Mouse (Mus musculus): ENCODE data around the gene Mcfd2. TPM values are rescaled to one million over a fixed set of nuclear protein-coding genes. Genes with fewer than 3 reads are reported as not detected.
A peak's percentile ranks its signal among the peaks of the same experiment; 100 is the strongest.

Mcfd2 gene
- polyA plus RNA-seq, 1 experiment from 2014 or later, result 65.6 TPM

DNA sequence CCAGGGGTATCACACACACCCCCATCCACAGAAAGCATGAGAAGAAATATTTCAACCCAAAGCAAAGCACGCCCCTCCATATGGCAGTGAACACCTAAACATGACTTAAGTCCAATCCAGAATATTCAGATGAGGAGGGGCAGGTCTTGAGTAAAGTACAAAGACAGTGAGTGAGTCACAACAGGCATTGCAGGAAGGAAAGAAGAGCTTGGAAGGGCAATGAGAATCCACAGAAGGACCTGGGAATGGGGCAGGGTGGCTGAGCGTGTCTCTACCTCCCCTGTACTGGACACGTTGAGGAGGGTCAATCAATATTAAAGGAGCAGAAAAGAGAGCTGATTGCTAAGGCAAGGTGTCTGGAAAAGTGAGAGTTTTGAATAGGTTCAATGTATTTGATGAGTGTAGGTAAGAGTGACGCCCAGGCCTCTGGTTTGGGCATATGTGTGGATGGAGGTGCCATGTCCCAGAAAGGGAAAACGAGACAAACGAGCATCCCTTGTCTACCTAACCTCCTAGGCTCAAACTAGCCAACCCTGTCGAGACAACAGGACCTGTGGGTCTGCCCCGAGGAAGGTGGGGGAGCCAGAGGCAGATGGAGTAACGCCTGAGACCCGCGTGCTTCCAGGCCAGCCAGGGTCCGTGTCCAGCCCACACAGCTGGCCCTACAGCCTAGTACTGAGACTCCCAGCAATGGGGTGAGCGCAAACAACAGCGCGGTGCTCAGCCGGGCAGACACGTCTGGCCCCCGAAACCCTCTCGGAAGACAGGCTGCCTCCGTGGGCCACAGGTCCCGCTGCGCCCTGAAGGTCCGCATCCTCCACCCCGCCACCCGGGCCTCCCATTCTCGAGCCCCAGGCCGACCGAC lies 576 bp downstream of the Mcfd2 start:
- DNase-seq (ENCODE audit: low spot score) (no peak), ATAC-seq (replicated peaks; ENCODE audit: low FRiP score) (peak; percentile 78)
- 9% methylated on average over 23 of the region's 28 CpGs for WGBS
- peak overlapping the region; percentile 90 for H3K9ac ChIP-seq (ENCODE audit: low read length)
- H3K4me2 ChIP-seq (ENCODE audit: low read depth, low read length, severe bottlenecking), result peak overlapping the region; percentile 85
- H3K36me3 ChIP-seq (ENCODE audit: control insufficient read depth, insufficient read depth, low read length), result no peaks in the 10 kb centered on the region
- H3K4me1 ChIP-seq (replicated peaks; ENCODE audit: control insufficient read depth, insufficient read depth, low read length), result peaks cover 9% of the 10 kb centered on the region
- H3K27me3 ChIP-seq (ENCODE audit: control insufficient read depth, insufficient read depth, low read length), result no peaks in the 10 kb centered on the region
- H3K9me3 ChIP-seq (ENCODE audit: control insufficient read depth, low read length), result no peaks in the 10 kb centered on the region
- H3K4me3 ChIP-seq (ENCODE audit: low read depth, low read length), result peak overlapping the region; percentile 82
- no peak overlapping the region for H3K27ac ChIP-seq (ENCODE audit: low read depth, low read length)

DNA sequence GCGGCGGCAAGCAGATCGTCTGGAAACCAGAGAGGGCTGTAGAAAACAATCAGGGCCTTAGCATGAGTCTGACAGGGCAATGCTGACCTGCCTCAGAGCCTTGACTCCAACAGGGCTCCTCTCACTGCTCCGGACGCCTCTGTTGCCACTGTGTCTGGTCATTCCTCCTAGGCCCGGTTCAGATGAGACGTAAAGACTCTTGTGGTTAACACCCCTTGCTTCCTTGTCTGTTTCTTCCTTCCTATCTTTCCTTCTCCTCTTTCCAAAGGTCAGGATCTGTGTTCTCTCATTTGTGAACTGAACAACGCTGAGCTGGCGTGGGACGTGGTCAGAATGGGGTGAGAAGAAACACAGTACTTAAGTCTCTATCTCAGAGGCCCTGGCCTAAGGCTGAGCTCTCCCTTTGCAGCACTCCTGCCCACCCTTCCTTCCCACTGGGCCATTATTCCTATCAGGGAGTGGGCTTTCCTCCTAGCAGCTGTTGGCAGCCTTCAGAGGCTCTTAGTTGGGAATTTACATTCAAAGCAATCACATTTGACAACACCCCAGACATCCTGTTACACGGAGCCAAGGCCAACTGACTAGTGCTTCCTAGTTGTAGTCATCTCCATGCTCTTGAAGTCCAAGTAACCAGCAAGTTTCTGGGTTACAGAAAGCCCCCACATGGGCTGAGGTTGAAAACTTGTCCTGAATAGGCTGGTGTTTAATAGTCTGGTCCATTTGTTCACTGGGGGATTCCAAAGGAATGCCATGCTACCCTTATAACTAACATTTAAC lies 1.5 kb downstream of the Mcfd2 start:
- Histone ChIP-seq H3K9me3 (ENCODE audit: control insufficient read depth, low read length) (no peaks in the 10 kb centered on the region), H3K4me1 (replicated peaks; ENCODE audit: control insufficient read depth, insufficient read depth, low read length) (peaks cover 9% of the 10 kb centered on the region), H3K36me3 (ENCODE audit: control insufficient read depth, insufficient read depth, low read length) (no peaks in the 10 kb centered on the region; the same call in 1 of the 2 replicates), H3K27ac (ENCODE audit: low read depth, low read length) (no peak overlapping the region), H3K4me3 (ENCODE audit: low read depth, low read length) (no peak overlapping the region; the same call in 1 of the 2 replicates), H3K4me2 (ENCODE audit: low read depth, low read length, severe bottlenecking) (peak overlapping the region; percentile 85; the same call in 1 of the 2 replicates), H3K9ac (ENCODE audit: low read length) (no peak overlapping the region), H3K27me3 (ENCODE audit: control insufficient read depth, insufficient read depth, low read length) (no peaks in the 10 kb centered on the region)
- no peak for DNase-seq (ENCODE audit: low spot score)
- 92% methylated on average over 11 of the region's 11 CpGs for WGBS
- ATAC-seq (replicated peaks; ENCODE audit: low FRiP score), result no peak

DNA sequence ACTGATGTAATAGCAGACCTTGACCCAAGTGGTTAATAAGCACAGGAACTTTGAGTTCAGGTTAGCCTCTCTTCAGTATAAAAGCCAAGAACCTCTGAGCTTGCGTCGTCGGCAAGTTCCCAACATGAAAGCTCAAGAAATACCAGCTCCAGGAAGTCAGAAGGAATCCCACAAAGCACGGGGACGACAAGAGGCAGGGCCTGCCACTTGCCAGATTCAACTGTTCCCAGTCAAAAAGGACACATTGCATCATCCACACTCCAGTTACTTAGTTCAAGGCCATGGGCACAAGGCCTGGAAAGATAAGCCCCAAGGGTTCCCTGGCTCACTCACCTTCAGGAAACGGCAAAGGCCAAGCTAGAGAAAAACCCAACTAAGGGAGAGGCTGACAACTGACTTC lies 2.3 kb downstream of the Mcfd2 start:
- Histone ChIP-seq H3K27me3 (ENCODE audit: control insufficient read depth, insufficient read depth, low read length) (no peaks in the 10 kb centered on the region), H3K4me3 (ENCODE audit: low read depth, low read length) (no peak overlapping the region), H3K4me2 (ENCODE audit: low read depth, low read length, severe bottlenecking) (no peak overlapping the region), H3K9me3 (ENCODE audit: control insufficient read depth, low read length) (no peaks in the 10 kb centered on the region), H3K9ac (ENCODE audit: low read length) (no peak overlapping the region), H3K27ac (ENCODE audit: low read depth, low read length) (no peak overlapping the region), H3K36me3 (ENCODE audit: control insufficient read depth, insufficient read depth, low read length) (peaks cover 3% of the 10 kb centered on the region; the same call in 1 of the 2 replicates), H3K4me1 (replicated peaks; ENCODE audit: control insufficient read depth, insufficient read depth, low read length) (peaks cover 9% of the 10 kb centered on the region)
- ATAC-seq (replicated peaks; ENCODE audit: low FRiP score) (no peak), DNase-seq (ENCODE audit: low spot score) (no peak)
- 94% methylated on average over 6 of the region's 6 CpGs for WGBS

DNA sequence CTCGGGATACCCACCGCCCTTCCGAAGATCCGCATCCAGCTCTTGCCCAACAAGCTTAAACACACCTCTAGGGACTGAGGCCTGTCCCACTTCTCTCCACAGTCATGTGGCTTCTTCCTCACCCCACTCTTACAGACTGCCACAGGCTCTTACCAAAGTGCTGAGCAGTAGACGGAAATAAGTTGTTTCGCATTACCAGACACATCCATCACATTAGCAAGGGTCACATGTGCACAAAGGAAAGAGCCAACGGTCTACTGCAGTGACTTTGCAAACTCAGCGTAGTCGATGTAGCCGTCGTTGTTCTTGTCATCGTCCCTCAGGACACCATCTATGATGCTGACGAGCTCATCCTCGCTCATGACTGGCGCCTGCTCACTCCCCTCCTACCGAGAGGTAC lies 10.1 kb downstream of the Mcfd2 start:
- WGBS, result 87% methylated on average over 16 of the region's 16 CpGs
- Histone ChIP-seq H3K27ac (ENCODE audit: low read depth, low read length) (no peak overlapping the region), H3K9ac (ENCODE audit: low read length) (no peak overlapping the region), H3K4me1 (replicated peaks; ENCODE audit: control insufficient read depth, insufficient read depth, low read length) (no peaks in the 10 kb centered on the region), H3K4me2 (ENCODE audit: low read depth, low read length, severe bottlenecking) (no peak overlapping the region), H3K27me3 (ENCODE audit: control insufficient read depth, insufficient read depth, low read length) (no peaks in the 10 kb centered on the region), H3K9me3 (ENCODE audit: control insufficient read depth, low read length) (no peaks in the 10 kb centered on the region), H3K36me3 (ENCODE audit: control insufficient read depth, insufficient read depth, low read length) (peaks cover 6% of the 10 kb centered on the region; the same call in 1 of the 2 replicates), H3K4me3 (ENCODE audit: low read depth, low read length) (no peak overlapping the region)
- DNase-seq (ENCODE audit: low spot score), result no peak
- ATAC-seq (replicated peaks; ENCODE audit: low FRiP score), result no peak

DNA sequence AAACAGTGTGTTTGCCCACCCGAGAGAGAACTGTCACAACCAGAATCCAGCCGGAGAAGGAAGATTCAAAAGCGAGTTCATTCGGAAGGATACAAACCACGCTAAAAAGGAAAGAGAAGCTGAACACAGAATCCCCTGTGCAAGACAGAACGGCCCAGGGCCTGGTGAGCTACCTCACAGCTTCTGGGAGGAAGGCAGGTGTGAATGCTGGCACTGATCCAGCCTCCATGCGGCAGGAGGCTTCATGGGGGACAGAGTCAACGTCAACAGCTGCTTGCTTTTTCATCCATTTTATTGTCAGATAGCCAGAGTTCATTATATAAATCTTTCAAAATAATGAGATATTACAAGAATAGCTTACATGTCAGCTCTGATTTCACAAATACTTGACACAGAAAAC lies 11.4 kb downstream of the Mcfd2 start:
- peaks cover 6% of the 10 kb centered on the region; the same call in 1 of the 2 replicates for H3K36me3 ChIP-seq (ENCODE audit: control insufficient read depth, insufficient read depth, low read length)
- ATAC-seq (replicated peaks; ENCODE audit: low FRiP score), result no peak

DNA sequence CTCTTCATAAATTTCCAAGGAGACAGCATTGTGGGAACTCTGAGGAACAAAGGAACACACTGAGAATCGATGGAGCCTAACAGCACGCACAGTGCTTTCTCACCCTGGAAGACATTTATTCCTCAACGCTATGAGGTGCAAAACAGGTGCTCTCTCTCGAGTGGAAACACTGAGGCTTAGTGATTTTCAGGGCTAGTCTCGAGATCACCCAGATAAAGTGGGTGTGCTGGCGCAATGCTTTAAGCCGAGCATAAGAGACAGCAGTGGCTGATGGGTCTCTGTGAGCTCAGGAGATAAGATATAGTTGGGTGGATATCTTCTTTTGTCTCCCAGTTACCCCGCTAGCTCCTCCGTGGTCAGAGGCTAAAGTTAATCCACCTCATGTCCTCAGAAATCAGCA lies 19.6 kb downstream of the Mcfd2 start:
- no peaks in the 10 kb centered on the region for H3K4me1 ChIP-seq (replicated peaks; ENCODE audit: control insufficient read depth, insufficient read depth, low read length)
- no peak overlapping the region for H3K9ac ChIP-seq (ENCODE audit: low read length)
- ATAC-seq (replicated peaks; ENCODE audit: low FRiP score) (no peak), DNase-seq (ENCODE audit: low spot score) (no peak)
- H3K4me3 ChIP-seq (ENCODE audit: low read depth, low read length), result no peak overlapping the region
- H3K27ac ChIP-seq (ENCODE audit: low read depth, low read length), result no peak overlapping the region
- H3K36me3 ChIP-seq (ENCODE audit: control insufficient read depth, insufficient read depth, low read length), result no peaks in the 10 kb centered on the region
- no peaks in the 10 kb centered on the region; the same call in 1 of the 2 replicates for H3K9me3 ChIP-seq (ENCODE audit: control insufficient read depth, low read length)
- 81% methylated on average over 9 of the region's 9 CpGs for WGBS
- no peaks in the 10 kb centered on the region for H3K27me3 ChIP-seq (ENCODE audit: control insufficient read depth, insufficient read depth, low read length)
- H3K4me2 ChIP-seq (ENCODE audit: low read depth, low read length, severe bottlenecking), result no peak overlapping the region

More for the DNA sequence above, 11.4 kb downstream of the Mcfd2 start:
- DNase-seq (ENCODE audit: low spot score), result no peak
- no peak overlapping the region for H3K27ac ChIP-seq (ENCODE audit: low read depth, low read length)
- no peaks in the 10 kb centered on the region for H3K4me1 ChIP-seq (replicated peaks; ENCODE audit: control insufficient read depth, insufficient read depth, low read length)
- no peak overlapping the region for H3K4me2 ChIP-seq (ENCODE audit: low read depth, low read length, severe bottlenecking)
- WGBS, result 86% methylated on average over 8 of the region's 8 CpGs
- H3K9me3 ChIP-seq (ENCODE audit: control insufficient read depth, low read length), result no peaks in the 10 kb centered on the region
- no peak overlapping the region for H3K4me3 ChIP-seq (ENCODE audit: low read depth, low read length)
- H3K27me3 ChIP-seq (ENCODE audit: control insufficient read depth, insufficient read depth, low read length), result no peaks in the 10 kb centered on the region
- no peak overlapping the region for H3K9ac ChIP-seq (ENCODE audit: low read length)

DNA sequence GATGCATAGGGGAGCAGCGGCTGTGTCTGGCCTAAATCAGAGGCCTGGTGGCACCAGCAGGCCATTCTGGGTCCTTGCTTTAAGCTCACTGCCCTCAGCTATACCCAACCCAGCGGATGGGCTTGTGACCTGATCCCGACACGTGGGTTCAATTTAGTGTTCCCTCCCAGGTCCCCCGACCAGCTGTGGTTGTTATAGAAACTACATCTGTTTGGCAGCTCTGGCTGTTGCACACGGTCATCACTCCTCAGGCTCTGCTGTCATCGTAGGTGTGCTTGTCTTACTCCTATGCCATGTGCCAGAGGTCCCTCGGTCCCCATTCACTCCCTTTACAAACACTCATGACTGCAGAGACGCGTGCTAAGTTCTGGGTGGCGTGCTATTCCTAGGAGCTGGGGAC lies 27.9 kb downstream of the Mcfd2 start:
- Histone ChIP-seq H3K4me3 (ENCODE audit: low read depth, low read length) (no peak overlapping the region), H3K4me1 (replicated peaks; ENCODE audit: control insufficient read depth, insufficient read depth, low read length) (no peaks in the 10 kb centered on the region; the same call in 1 of the 2 replicates), H3K27ac (ENCODE audit: low read depth, low read length) (no peak overlapping the region; the same call in 1 of the 2 replicates), H3K9ac (ENCODE audit: low read length) (no peak overlapping the region), H3K36me3 (ENCODE audit: control insufficient read depth, insufficient read depth, low read length) (no peaks in the 10 kb centered on the region), H3K9me3 (ENCODE audit: control insufficient read depth, low read length) (no peaks in the 10 kb centered on the region; the same call in 1 of the 2 replicates), H3K4me2 (ENCODE audit: low read depth, low read length, severe bottlenecking) (no peak overlapping the region), H3K27me3 (ENCODE audit: control insufficient read depth, insufficient read depth, low read length) (no peaks in the 10 kb centered on the region)
- 80% methylated on average over 11 of the region's 11 CpGs for WGBS
- ATAC-seq (replicated peaks; ENCODE audit: low FRiP score) (no peak), DNase-seq (ENCODE audit: low spot score) (no peak)

DNA sequence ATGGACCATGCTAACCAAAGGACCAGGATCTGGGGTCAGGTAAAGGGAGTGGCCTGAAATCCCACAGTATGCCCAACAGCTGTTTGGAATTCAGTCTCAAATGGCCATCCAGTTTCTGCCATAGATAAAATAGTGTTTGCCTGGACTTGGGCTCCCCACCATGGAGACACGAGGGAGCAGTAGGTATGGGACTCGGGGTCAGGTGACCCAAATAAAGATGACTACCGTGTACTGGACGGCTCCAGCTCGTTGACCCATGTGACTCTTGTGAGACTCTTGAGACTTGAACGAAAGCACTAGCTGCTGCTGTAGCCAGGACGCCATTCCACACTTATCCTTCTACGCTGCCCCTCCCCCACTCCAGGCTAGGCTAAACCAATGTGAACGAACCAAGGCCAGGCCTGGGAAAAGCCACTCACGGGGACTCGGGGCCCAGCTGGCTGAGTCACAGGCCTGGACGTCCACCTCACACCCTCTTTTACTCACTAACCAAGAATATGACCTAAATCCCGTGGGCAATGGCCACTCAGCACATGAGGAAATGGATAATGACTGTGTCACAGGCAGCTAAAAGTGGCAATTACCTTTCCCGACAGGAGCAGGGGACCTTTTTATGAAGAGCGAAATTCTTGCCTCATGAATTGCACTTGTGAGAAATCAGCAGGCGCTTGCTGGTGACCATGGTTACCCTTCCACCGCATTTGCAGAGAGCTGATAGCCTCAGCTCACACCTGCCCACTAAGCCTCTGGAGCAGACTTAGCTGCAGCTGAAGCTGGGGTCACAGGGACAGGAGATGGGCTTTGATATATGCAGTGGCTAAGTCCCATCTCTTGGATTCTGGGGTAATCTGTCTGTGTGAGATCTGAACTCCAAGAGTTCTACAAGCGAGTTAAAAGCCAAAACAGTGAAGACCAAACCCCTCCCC lies 28.7 kb downstream of the Mcfd2 start:
- Histone ChIP-seq H3K4me2 (ENCODE audit: low read depth, low read length, severe bottlenecking) (no peak overlapping the region), H3K9me3 (ENCODE audit: control insufficient read depth, low read length) (no peaks in the 10 kb centered on the region; the same call in 1 of the 2 replicates), H3K27me3 (ENCODE audit: control insufficient read depth, insufficient read depth, low read length) (no peaks in the 10 kb centered on the region), H3K9ac (ENCODE audit: low read length) (no peak overlapping the region), H3K4me3 (ENCODE audit: low read depth, low read length) (no peak overlapping the region), H3K4me1 (replicated peaks; ENCODE audit: control insufficient read depth, insufficient read depth, low read length) (no peaks in the 10 kb centered on the region; the same call in 1 of the 2 replicates), H3K36me3 (ENCODE audit: control insufficient read depth, insufficient read depth, low read length) (no peaks in the 10 kb centered on the region), H3K27ac (ENCODE audit: low read depth, low read length) (no peak overlapping the region; the same call in 1 of the 2 replicates)
- ATAC-seq (replicated peaks; ENCODE audit: low FRiP score) (peak; percentile 69), DNase-seq (ENCODE audit: low spot score) (peak; percentile 66)
- WGBS, result 53% methylated on average over 18 of the region's 18 CpGs
